Mouse (Mus musculus): ENCODE data around the gene Pi4ka. TPM values are rescaled to one million over a fixed set of nuclear protein-coding genes. Genes with fewer than 3 reads are reported as not detected.
"Not testable (repeated sequence)": the region's sequence is repeated elsewhere in the genome, so short reads cannot be mapped to it uniquely, and the experiment has no call there.

Gene Pi4ka
- polyA plus RNA-seq, 1 experiment from 2014 or later = 44.8 TPM

DNA sequence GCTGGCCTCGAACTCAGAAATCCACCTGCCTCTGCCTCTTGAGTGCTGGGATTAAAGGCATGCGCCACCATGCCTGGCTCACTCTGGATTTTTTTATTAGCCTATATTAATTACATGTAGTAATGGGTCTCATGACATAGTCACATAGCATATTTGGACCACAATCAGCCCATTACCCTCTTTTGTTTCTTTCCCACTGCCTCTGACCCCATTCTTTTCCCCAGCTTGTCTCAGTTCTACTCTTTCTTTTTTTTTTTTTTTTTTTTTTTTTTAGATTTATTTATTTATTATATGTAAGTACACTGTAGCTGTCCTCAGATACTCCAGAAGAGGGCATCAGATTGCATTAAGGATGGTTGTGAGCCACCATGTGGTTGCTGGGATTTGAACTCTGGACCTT lies 174.6 kb downstream of the Pi4ka start:
- WGBS = 86% methylated on average over 2 of the region's 2 CpGs
- peaks cover 29% of the 10 kb centered on the region for H3K4me1 ChIP-seq (replicated peaks)
- H3K4me3 ChIP-seq (replicated peaks); H3K9ac ChIP-seq (replicated peaks); H3K27me3 ChIP-seq; H3K4me2 ChIP-seq; H3K36me3 ChIP-seq; H3K27ac ChIP-seq; H3K9me3 ChIP-seq; ATAC-seq (ENCODE audit: insufficient number of reproducible peaks, insufficient read depth, low FRiP score, low TSS enrichment, low read depth): not testable (repeated sequence)

Other genes starting within 250 kb of the Pi4ka start
- gene Ube2l3, start 203.7 kb downstream of the Pi4ka start, polyA plus RNA-seq (2016; fragmentation: Nextera tagmentation; extraction: Ambion mirVana) = 362 and 368 TPM in 2 replicates
- 0.74 and 0.85 TPM in 2 replicates for gene Rimbp3, start 197.7 kb downstream of the Pi4ka start, polyA plus RNA-seq (2016; fragmentation: Nextera tagmentation; extraction: Ambion mirVana)
- 13.7 TPM in 2 replicates for gene Hic2, start 172.7 kb downstream of the Pi4ka start, polyA plus RNA-seq (2016; fragmentation: Nextera tagmentation; extraction: Ambion mirVana)
- 13.8 and 16.5 TPM in 2 replicates for gene Tmem191c, start 130.2 kb downstream of the Pi4ka start, polyA plus RNA-seq (2016; fragmentation: Nextera tagmentation; extraction: Ambion mirVana)
- gene Serpind1, start 74.9 kb downstream of the Pi4ka start, polyA plus RNA-seq (2016; fragmentation: Nextera tagmentation; extraction: Ambion mirVana) = 0.29 and 0.54 TPM in 2 replicates
- gene Snap29, start 328 bp downstream of the Pi4ka start, polyA plus RNA-seq (2016; fragmentation: Nextera tagmentation; extraction: Ambion mirVana) = 13.0 and 14.0 TPM in 2 replicates
- gene Crkl, start 45.7 kb upstream of the Pi4ka start, polyA plus RNA-seq (2016; fragmentation: Nextera tagmentation; extraction: Ambion mirVana) = 88.9 and 92.2 TPM in 2 replicates
- 0.45 and 0.55 TPM in 2 replicates for gene Aifm3, start 83.3 kb upstream of the Pi4ka start, polyA plus RNA-seq (2016; fragmentation: Nextera tagmentation; extraction: Ambion mirVana)
- gene Lztr1, start 102.4 kb upstream of the Pi4ka start, polyA plus RNA-seq (2016; fragmentation: Nextera tagmentation; extraction: Ambion mirVana) = 104 and 111 TPM in 2 replicates
- 72.0 and 75.6 TPM in 2 replicates for gene Thap7, start 124.8 kb upstream of the Pi4ka start, polyA plus RNA-seq (2016; fragmentation: Nextera tagmentation; extraction: Ambion mirVana)
- not detected in 2 replicates for gene Lrrc74b, start 154.9 kb upstream of the Pi4ka start, polyA plus RNA-seq (2016; fragmentation: Nextera tagmentation; extraction: Ambion mirVana)
- gene P2rx6, start 155.6 kb upstream of the Pi4ka start, polyA plus RNA-seq (2016; fragmentation: Nextera tagmentation; extraction: Ambion mirVana) = 0.26 and 0.33 TPM in 2 replicates
- gene Slc7a4, start 176.9 kb upstream of the Pi4ka start, polyA plus RNA-seq (2016; fragmentation: Nextera tagmentation; extraction: Ambion mirVana) = 2.7 and 2.9 TPM in 2 replicates
- 50.6 and 52.1 TPM in 2 replicates for gene Smpd4, start 213.0 kb upstream of the Pi4ka start, polyA plus RNA-seq (2016; fragmentation: Nextera tagmentation; extraction: Ambion mirVana)
- 8.2 and 11.9 TPM in 2 replicates for gene Ccdc74a, start 240.2 kb upstream of the Pi4ka start, polyA plus RNA-seq (2016; fragmentation: Nextera tagmentation; extraction: Ambion mirVana)